Mouse (Mus musculus): ENCODE results near the gene Nfia.

The Nfia gene

GRCm38 (mm10) chr4:97868938-97869440, 96.5 kb downstream of the Nfia start:
- peak in 1 of 2 experiments; percentile 20 for DNase-seq (ENCODE audit: low spot score in 2 of 2)

- DNase-seq (ENCODE audit: low spot score in 2 of 2) = no peak
Measured at GRCm38 (mm10) chr4:97869451-97869850, 96.9 kb downstream of the Nfia start.

- DNase-seq (ENCODE audit: low spot score in 2 of 2) = no peak
Measured at GRCm38 (mm10) chr4:97871770-97872439, 99.4 kb downstream of the Nfia start.

GRCm38 (mm10) chr4:97874916-97875315, 102.4 kb downstream of the Nfia start:
- DNase-seq (ENCODE audit: low spot score in 2 of 2) = no peak

- DNase-seq (ENCODE audit: low spot score in 2 of 2) = no peak
Measured at GRCm38 (mm10) chr4:97875901-97876300, 103.4 kb downstream of the Nfia start.

GRCm38 (mm10) chr4:97879696-97880095, 107.2 kb downstream of the Nfia start:
- no peak for DNase-seq (ENCODE audit: low spot score in 2 of 2)

- DNase-seq (ENCODE audit: low spot score in 2 of 2) = no peak
Measured at GRCm38 (mm10) chr4:97880120-97881055, 107.9 kb downstream of the Nfia start.

GRCm38 (mm10) chr4:97885574-97885973, 113.0 kb downstream of the Nfia start:
- DNase-seq (ENCODE audit: low spot score in 2 of 2) = no peak

GRCm38 (mm10) chr4:97886220-97886619, 113.7 kb downstream of the Nfia start:
- DNase-seq (ENCODE audit: low spot score in 2 of 2) = no peak

- DNase-seq (ENCODE audit: low spot score in 2 of 2) = no peak
Measured at GRCm38 (mm10) chr4:97887228-97887627, 114.7 kb downstream of the Nfia start.

- DNase-seq (ENCODE audit: low spot score in 2 of 2) = no peak
Measured at GRCm38 (mm10) chr4:97891063-97891462, 118.5 kb downstream of the Nfia start.

- DNase-seq (ENCODE audit: low spot score in 2 of 2) = no peak
Measured at GRCm38 (mm10) chr4:97891611-97892010, 119.1 kb downstream of the Nfia start.

- no peak for DNase-seq (ENCODE audit: low spot score in 2 of 2)
Measured at GRCm38 (mm10) chr4:97893915-97894884, 121.7 kb downstream of the Nfia start.

- DNase-seq (ENCODE audit: low spot score in 2 of 2) = no peak
Measured at GRCm38 (mm10) chr4:97895940-97896339, 123.4 kb downstream of the Nfia start.

- DNase-seq (ENCODE audit: low spot score in 2 of 2) = no peak
Measured at GRCm38 (mm10) chr4:97900256-97900944, 127.9 kb downstream of the Nfia start.

GRCm38 (mm10) chr4:97905826-97906225, 133.3 kb downstream of the Nfia start:
- no peak for DNase-seq (ENCODE audit: low spot score in 2 of 2)

- DNase-seq (ENCODE audit: low spot score in 2 of 2) = no peak
Measured at GRCm38 (mm10) chr4:97908576-97909147, 136.1 kb downstream of the Nfia start.

- DNase-seq (ENCODE audit: low spot score in 2 of 2) = no peak
Measured at GRCm38 (mm10) chr4:97910115-97910776, 137.7 kb downstream of the Nfia start.

- no peak for DNase-seq (ENCODE audit: low spot score in 2 of 2)
Measured at GRCm38 (mm10) chr4:97910777-97911580, 138.4 kb downstream of the Nfia start.
